Mouse (Mus musculus): ENCODE results near the gene Ube3b.

Gene Ube3b

DNA sequence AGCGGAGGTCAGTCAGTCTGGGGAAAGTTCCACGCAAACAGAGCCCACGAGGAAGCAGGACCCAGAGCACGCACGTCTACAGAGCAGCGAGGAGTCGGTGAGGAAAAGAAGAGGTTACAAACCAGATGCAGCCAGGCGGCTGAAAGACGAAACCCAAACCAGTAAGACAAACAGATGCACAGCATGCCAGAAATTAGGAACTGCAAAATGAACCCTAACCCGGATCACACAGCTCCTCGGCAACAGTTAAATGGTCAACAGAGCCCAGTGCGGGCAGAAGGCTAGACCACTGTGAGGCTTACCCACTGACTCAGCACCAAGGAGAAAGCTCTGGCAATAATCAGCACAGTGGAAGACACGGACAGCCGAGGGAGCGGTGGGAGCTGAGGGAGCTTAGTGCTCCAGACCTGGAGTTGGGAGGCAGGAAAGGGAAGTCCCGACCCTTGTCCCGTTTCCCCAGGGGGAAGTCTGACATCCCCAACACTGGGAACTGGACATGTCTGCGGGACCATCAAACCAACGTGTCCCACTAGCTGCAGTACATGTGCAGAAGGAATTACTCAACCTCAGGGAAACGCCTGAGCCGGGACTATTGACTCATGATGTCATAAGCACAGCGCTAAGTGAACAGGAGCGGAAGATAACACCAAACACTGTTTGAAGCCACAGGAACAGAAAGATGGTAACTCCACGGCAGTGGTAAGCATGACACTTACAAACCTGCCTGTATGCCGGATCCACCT, 8.5 kb upstream of the Ube3b start:
- in situ Hi-C loops (cut with MboI; ENCODE audit: low pct_unique_long_range_greater_than_20kb in 1 of 2, low sequenced_read_pairs in 2 of 2, unreplicated experiment in 1 of 2), result no loop called here

DNA sequence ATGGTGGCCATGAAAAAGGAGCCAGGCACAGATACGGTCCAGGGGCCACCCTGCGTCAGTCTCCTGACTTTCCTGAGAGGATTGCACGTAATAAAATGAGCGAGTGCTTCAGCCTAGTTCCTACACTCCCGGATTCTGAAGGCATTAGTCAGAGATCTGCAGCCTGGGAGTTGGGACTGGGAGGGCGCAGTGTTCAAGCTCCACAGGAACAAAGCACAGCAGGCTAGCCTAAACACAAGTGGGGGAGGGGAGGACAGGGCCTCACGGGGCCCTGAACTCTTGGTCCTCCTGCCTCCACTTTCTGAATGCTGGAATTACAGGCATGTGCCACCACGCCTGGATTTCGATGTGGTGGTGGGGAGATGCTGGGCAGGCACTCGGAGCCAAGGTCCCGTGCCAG, 7.8 kb upstream of the Ube3b start:
- in situ Hi-C loops (cut with MboI; ENCODE audit: low pct_unique_long_range_greater_than_20kb in 1 of 2, low sequenced_read_pairs in 2 of 2, unreplicated experiment in 1 of 2), result no loop called here

DNA sequence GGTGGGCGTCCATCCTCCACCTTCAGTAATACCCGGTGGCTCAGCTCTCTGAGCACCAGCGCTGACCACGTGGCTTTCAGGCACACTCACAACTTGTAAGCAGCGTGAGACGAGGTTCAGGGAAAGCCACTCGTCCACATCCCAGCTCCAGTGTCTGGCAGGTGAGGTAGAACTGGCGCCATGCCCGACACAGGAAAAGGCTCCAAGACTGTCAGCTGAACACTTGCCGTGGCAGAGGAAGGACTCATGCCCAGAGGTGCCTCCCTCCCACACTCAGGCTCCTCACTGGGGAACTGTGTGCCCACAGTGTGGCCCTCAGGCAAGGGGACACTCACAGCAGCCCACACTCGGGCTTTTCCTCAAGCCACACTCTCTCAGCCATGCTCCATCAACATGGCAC, 7.2 kb upstream of the Ube3b start:
- in situ Hi-C loops (cut with MboI; ENCODE audit: low pct_unique_long_range_greater_than_20kb in 1 of 2, low sequenced_read_pairs in 2 of 2, unreplicated experiment in 1 of 2), result no loop called here

DNA sequence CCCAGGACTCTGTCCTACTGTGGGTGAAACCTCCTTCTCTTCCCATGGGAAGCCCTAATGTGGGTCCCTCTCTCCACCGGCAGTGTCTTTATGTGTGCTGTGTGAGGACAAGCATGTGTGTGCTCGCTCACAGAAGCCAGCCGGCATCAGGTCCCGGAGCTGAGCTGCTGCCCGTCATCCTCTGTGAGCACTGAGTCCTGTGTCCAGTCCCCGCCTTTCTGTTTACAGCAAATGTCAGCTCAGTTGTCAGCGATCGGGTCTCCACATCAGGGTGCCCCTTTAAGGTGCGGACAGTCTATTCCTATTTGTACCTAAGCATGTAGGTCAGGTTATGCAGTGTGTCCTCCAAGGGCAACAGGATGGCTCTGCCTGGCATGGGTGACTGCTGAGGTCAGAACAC, 6.8 kb upstream of the Ube3b start:
- in situ Hi-C loops (cut with MboI; ENCODE audit: low pct_unique_long_range_greater_than_20kb in 1 of 2, low sequenced_read_pairs in 2 of 2, unreplicated experiment in 1 of 2), result no loop called here

DNA sequence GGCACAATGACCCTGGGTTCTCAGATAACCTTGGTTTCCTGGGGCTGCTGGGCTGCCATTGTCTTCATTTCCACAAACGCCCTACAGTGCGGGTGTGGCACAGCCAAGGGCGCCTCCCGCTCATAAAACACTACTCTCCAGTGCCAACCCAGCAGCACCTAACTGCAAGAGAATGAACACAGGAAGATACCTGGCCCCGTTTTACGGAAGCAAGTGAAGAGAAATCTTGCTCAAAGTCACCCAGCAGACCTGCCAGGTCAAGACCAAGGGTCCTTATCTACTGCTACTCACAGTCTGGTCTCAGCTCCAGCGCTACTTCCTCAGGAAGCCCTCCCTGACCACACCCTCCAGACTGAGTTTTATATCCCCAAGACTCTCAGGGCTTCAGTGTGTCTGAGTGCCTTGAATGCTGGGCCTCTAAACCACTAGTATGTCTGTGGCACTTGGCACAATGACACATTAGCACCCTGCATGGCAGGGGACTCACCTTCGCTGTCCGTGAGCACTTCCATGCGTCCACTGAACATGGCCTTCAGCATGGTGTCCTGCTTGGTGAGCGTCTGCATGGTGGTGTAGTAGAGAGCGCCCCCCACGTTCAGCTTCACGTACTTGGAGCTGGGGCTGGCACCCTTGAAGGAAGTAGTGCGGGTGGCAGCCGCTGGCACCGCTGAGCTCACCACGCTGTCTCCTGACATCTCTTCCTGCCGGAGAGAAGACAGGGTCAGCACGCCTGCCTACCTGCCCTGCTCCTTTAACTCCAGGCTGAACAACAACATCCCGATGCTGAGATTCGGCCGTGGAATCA, 5.8 kb upstream of the Ube3b start:
- in situ Hi-C loops (cut with MboI; ENCODE audit: low pct_unique_long_range_greater_than_20kb in 1 of 2, low sequenced_read_pairs in 2 of 2, unreplicated experiment in 1 of 2), result no loop called here

DNA sequence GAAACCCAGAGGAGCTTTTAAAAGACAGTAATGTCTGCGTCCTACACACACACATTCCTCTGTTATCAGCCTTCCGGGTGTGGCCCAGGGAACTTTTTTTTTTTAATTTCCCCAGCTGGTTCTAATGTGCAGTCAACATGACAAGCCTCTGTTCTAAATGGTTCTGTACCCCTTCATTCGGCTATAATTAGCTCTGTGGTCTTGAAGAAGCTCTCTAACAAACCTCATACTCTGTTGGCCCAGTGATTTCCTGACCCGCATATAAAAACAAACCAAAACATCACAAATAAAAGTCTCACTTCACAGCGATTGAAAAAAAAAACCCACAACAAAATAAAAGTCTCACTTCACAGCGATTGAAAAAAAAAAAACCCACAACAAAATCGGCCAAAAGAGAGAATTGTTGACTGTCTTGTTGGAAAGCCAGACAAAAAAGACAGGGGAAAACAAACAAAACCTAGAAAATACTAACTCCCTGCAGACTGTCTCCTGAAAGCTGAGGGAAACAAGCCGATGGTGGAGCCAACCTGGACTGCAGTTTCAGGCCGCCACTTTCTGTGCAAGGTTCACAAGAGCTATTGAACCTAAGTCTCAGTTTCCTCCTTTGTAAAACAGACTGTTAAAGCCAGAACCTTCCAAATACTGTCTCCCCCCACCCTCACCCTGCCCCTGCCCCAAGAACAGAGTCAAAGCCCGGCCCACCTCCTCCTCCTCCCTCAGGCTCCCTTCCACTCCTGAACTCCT, 2.1 kb upstream of the Ube3b start:
- in situ Hi-C loops (cut with MboI; ENCODE audit: low pct_unique_long_range_greater_than_20kb in 1 of 2, low sequenced_read_pairs in 2 of 2, unreplicated experiment in 1 of 2), result no loop called here

DNA sequence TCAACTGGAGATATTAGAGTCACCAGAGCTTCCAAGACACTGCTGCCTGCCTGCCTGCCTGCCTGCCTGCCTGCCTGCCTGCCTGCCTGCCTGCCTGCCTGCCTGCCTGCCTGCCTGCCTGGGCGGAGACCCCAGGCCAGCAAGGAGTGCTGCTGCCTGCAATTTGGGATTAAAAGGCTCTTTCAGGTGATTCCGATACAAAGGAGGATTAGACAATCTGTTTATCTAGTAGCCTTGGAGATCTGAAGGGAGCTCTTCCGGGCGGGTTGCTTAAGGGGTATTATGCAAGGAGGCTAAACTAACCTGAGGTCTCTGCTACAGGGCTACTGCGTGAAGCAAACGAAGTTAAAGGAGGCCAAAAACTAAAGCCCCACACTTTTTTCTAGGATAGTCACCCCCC, 1.5 kb upstream of the Ube3b start:
- in situ Hi-C loops (cut with MboI; ENCODE audit: low pct_unique_long_range_greater_than_20kb in 1 of 2, low sequenced_read_pairs in 2 of 2, unreplicated experiment in 1 of 2), result no loop called here

DNA sequence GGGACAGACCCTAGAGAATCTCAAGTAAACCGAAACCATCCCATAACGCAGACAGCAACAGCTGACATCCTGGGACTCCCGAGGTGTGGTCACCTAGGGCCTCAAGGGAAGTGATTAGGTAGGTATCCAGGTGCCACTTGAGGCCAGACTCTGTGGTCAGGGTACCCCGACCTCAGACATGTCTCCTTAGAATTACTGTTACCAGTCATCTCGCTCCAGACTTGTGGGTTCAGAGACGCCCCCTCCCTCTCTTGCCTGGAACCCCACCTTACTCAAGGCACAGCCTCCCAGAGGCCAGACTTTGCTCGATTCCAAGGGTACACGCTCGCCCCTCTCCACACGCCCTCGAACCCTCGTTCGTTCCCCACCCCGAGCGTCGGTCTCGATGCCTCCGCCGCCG, 644 bp upstream of the Ube3b start:
- in situ Hi-C loops (cut with MboI; ENCODE audit: low pct_unique_long_range_greater_than_20kb in 1 of 2, low sequenced_read_pairs in 2 of 2, unreplicated experiment in 1 of 2), result no loop called here

DNA sequence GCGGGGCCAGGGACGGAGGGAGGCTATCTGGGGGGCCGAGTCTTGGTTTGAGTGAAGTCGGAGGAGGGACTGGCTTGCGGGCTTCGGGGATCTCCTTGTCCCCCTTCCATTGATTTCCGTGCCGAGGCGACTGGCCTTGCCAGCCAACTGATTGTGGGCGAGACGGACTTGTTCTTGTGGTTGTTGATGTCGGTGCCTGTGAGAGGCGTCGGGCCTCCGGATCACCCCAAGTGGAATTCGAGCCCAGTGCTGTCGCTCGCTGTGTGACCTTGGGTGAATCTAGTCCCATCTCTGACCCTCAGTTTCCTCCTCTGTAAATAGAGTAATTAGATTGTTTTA, 575 bp downstream of the Ube3b start:
- in situ Hi-C loops (cut with MboI; ENCODE audit: low pct_unique_long_range_greater_than_20kb in 1 of 2, low sequenced_read_pairs in 2 of 2, unreplicated experiment in 1 of 2), result no loop called here

DNA sequence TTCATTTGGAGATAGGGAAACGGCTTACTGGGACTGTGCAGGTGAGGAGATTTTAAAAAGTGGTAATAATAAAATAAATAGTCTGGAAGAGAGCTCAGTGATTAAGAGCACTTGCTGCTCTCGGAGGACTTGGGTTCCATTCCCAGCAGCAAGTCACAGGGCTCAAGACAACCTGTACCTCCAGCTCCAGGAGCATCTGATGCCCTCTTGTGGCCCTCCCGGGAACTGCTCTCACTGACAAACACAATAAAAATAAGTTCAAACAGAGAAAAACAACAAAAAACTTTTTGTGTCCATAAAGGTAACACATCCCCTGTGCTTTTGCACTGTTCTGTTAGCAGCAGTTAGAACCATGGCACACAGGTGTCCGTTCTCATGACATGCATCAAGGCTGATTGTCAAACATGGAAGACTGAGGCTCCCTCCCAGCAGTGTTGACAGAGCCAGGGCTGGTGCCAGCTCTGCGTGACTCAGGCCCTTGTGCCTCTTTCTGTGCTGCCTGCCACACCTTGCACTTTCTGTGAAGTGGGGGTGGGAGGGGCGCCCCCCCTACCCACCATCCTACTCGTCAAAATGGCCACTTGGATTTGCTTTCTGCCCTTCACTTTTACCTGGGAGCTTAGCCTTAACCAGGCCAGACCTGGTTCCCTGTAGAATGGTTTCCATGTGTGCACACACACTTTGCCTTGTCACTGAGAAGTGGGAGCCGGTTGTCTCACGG, 2.9 kb downstream of the Ube3b start:
- in situ Hi-C loops (cut with MboI; ENCODE audit: low pct_unique_long_range_greater_than_20kb in 1 of 2, low sequenced_read_pairs in 2 of 2, unreplicated experiment in 1 of 2), result no loop called here

DNA sequence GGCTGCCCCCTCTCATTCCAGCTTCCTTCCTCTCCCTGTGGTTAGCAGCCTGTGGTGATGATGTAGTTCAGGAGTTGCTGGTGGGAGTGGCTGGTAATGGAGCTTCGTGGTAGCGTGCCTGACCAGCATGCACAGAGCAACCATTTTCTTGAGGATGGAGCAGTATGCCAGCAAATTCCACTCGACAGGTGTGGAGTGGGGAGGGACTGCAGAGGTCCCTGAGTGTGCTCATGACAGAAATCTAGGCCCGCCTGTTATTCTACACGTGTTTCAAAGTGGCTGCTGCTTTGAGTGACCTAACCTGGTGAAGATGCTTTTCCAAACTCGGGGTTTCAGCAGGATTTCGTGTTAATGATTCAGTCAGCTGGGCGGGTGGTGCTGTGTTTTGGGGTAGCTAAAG, 4.0 kb downstream of the Ube3b start:
- in situ Hi-C loops (cut with MboI; ENCODE audit: low pct_unique_long_range_greater_than_20kb in 1 of 2, low sequenced_read_pairs in 2 of 2, unreplicated experiment in 1 of 2), result no loop called here

DNA sequence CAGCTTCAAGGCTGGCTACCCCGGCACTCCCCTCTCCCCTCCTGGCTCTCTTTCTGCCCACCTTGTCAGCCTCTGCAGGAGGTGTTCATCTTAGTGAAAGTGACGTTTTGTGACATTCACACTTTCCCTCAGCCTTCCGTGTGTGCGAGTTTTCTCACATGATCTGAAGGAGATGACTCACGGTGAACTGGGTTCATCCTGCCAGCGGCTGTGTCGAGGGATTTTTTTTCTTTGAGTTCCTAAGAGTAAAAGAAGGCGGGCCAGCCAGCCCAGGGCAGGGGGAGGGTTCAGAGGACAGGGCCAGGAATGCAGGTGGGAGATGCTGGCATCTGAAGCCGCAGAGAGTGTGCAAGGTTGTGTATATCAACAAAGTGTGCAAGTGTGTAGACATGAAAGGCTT, 12.8 kb downstream of the Ube3b start:
- in situ Hi-C loops (cut with MboI; ENCODE audit: low pct_unique_long_range_greater_than_20kb in 1 of 2, low sequenced_read_pairs in 2 of 2, unreplicated experiment in 1 of 2), result no loop called here

DNA sequence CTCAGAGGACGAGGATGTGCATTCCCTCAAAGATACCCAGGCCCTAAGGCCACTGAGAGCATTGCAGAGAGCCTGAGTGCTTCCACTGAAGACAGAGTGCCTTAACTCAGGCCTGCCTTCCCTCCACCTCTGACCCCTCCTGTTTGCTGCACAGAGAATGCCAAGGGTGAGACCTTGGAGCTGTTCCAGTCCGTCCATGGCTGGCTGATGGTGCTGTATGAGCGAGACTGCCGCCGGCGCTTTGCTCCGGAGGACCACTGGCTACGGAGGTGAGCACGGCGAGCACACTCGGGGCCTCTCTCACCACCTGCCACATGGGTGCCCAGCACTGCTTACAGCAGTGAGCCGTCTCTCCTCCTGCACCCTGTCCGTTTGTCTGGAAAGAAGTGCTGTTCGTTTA, 26.2 kb downstream of the Ube3b start:
- in situ Hi-C loops (cut with MboI; ENCODE audit: low pct_unique_long_range_greater_than_20kb in 1 of 2, low sequenced_read_pairs in 2 of 2, unreplicated experiment in 1 of 2), result no loop called here

DNA sequence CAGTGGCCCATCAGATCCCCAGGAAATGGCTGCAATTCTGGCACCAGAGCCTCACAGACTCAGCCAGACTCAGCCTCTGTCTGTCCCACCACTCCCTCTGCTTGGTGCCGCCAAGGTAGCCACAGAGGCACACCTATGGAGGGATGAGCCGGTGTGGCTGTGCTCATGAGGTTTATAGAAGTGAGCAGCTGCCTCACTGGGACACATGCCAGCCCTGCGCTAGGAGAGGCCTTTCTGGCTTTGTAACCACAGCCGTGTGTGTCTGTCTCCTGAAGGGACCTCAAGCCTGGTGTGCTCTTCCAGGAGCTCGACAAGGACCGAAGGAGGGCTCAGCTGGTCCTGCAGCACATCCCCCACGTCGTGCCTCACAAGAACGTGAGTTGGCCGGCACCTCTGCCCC, 26.9 kb downstream of the Ube3b start:
- in situ Hi-C loops (cut with MboI; ENCODE audit: low pct_unique_long_range_greater_than_20kb in 1 of 2, low sequenced_read_pairs in 2 of 2, unreplicated experiment in 1 of 2), result no loop called here

DNA sequence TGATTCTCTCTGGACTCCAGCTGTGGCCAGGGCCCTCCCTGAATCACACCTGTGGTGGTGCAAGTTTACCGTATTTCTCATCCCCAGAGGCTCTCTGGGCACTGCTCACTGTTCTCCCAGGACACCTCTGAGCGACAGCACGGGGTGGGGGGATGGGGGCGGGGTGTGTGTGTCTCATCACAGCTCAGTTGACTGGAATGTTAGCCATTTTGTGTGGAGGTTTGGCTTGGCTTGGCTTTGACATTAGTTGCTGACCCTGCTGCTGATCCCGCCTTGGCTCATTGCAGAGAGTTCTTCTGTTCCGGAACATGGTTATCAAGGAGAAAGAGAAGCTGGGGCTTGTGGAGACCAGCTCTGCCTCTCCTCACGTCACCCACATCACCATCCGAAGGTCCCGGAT, 27.4 kb downstream of the Ube3b start:
- in situ Hi-C loops (cut with MboI; ENCODE audit: low pct_unique_long_range_greater_than_20kb in 1 of 2, low sequenced_read_pairs in 2 of 2, unreplicated experiment in 1 of 2), result no loop called here

DNA sequence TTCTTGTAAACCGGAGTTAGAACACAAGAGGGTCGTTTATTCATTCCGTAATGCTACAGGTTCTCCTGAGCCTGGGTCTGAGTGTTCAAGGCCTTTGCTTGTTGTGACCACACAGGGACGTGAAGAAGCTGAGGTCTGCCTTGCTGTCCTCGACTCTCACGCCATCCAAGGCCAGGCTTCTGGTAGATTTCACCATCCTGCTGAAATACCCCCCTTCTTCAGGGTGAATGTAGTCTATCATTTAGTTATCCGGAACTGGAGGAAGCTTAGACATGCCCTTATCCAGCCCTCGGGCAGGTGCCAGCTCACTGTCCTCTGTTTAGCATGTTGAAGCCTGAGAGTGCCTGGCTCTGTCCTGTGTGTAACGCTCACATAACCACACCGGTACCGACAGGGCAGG, 28.4 kb downstream of the Ube3b start:
- in situ Hi-C loops (cut with MboI; ENCODE audit: low pct_unique_long_range_greater_than_20kb in 1 of 2, low sequenced_read_pairs in 2 of 2, unreplicated experiment in 1 of 2), result no loop called here

DNA sequence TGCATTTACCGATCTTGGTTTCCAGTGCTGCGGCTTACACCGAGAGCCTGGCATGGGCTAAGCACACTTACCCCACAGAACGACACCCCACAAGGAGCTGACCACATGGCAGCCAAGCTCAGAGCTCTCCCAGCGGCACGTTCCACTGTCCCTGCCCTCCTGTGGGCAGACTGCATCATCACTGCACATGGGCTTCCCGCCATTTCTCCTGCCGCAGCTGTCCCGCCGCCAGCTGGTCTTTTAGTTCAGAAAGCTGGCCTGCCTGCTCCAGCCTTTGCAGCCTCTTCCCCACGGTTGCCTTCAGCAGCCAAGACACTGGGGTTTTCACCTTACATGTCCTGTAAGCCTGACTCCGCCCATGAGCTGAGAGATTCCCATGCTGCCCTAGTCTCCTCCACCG, 30.0 kb downstream of the Ube3b start:
- in situ Hi-C loops (cut with MboI; ENCODE audit: low pct_unique_long_range_greater_than_20kb in 1 of 2, low sequenced_read_pairs in 2 of 2, unreplicated experiment in 1 of 2), result no loop called here

DNA sequence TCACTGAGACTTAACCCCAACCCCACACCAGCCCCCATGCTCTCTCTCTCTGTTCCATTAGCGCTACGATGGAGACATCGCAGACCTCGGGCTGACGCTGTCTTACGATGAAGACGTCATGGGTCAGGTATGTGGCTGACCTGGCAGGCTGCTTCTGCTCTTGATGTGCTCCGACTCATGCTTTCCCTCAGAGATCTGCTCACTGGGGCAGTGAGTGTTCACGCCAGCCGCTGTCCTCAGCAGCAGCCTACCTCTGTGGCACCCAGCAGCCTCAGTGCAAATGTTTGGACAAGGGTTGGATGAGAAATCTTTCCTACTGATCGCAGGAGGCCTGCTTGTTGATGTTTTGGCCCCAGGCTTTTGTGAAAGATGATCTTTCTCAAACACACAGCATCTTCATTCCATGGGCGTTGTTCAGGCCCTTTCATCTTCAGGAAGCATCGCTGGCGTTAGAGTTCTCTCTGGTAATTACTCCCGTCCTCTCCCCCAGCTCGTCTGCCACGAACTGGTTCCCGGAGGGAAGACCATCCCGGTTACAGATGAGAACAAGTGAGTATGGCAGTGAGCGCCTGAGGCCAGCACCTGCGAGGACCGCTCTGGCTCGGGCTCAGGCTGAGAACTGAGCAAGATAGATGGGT, 32.1 kb downstream of the Ube3b start:
- in situ Hi-C loops (cut with MboI; ENCODE audit: low pct_unique_long_range_greater_than_20kb in 1 of 2, low sequenced_read_pairs in 2 of 2, unreplicated experiment in 1 of 2), result no loop called here

All from mouse embryonic stem cell (cell line).